ENCODE assay signal across 28 mouse cellular contexts in the genomic region with DNA sequence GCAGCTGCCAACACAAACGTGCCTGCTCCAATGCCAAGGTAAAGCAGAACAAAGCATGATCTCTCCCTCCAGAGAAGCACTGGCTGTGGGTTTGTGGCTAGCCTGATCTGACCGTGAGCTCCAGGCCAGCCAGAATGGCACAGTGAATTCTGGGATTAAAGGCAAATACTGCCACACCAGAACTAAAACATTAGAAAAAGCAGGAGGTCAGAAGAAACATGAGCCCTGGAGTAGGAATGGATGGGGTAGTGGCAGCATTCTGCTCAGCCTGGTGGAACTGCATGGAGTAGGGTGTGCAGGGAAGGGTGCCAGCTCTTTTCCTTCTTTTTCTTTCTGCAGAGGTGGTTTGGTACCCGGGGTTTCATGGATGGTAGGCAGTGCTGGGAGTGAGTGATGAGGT. TPM values are rescaled to one million over a fixed set of nuclear protein-coding genes. Genes with fewer than 3 reads are reported as not detected.
"Had no signal": no experiment of that assay in that cellular context is flagged by ENCODE, and none has a peak within 500 bp of the region (broad histone marks: within the 10 kb centered on the region; RNA-seq: fewer than 3 reads in every experiment).

No protein-coding gene starts in this region.

RNA-seq across cellular contexts. Expression of a gene that starts 13.2 kb away (rescaled TPM):
- total RNA-seq: forebrain, postnatal 0 days; gastrocnemius, adult 18-20 months; gastrocnemius, adult 2 months; gastrocnemius, adult 8-10 months; gastrocnemius, postnatal 14 days; gastrocnemius, postnatal 36 days; granulocyte monocyte progenitor cell, adult 5-6 weeks had no signal
- polyA plus RNA-seq: cerebellum, adult 2 months; cortical plate, adult 2 months; embryonic facial prominence, embryonic 12.5 days; embryonic facial prominence, embryonic 13.5 days; embryonic facial prominence, embryonic 14.5 days; embryonic facial prominence, embryonic 15.5 days; erythroblast, embryonic 14.5 days; forebrain, embryonic 10.5 days; forebrain, embryonic 12.5 days; forebrain, embryonic 13.5 days; forebrain, embryonic 14.5 days; forebrain, embryonic 15.5 days; forebrain, embryonic 16.5 days; forebrain, postnatal 0 days; gonadal fat pad, adult 2 months; heart, adult 2 months had no signal

RNA-seq across cellular contexts. Expression of a gene that starts 42.4 kb away (rescaled TPM):
- total RNA-seq: common myeloid progenitor, adult 5-6 weeks; forebrain, postnatal 0 days; gastrocnemius, adult 18-20 months; gastrocnemius, adult 2 months; gastrocnemius, postnatal 10 days; gastrocnemius, postnatal 14 days; gastrocnemius, postnatal 36 days; granulocyte monocyte progenitor cell, adult 5-6 weeks; heart, adult 18-20 months; heart, adult 2 months; heart, adult 8-10 months had no signal
- polyA plus RNA-seq: embryonic facial prominence, embryonic 11.5 days; embryonic facial prominence, embryonic 13.5 days; embryonic facial prominence, embryonic 14.5 days; embryonic facial prominence, embryonic 15.5 days; erythroblast, embryonic 14.5 days; forebrain, embryonic 10.5 days; forebrain, embryonic 11.5 days; forebrain, embryonic 13.5 days; forebrain, embryonic 14.5 days; forebrain, embryonic 15.5 days; forebrain, embryonic 16.5 days; forebrain, postnatal 0 days; gonadal fat pad, adult 2 months; heart, adult 2 months had no signal
